ENCODE assay signal across 8 mouse cellular contexts in genomic region chr7:141443828-141444237, GRCm38 (mm10). TPM values are rescaled to one million over a fixed set of nuclear protein-coding genes. Genes with fewer than 3 reads are reported as not detected.
DNase-seq lines count a peak whose midpoint lies in the region; ATAC-seq and TF ChIP-seq lines count a peak whose summit lies in the region.

Pidd1 (minus strand) TSS chr7:141444025.

- H3K27ac ChIP-seq in heart, embryonic 14.5 days (replicated peaks in 1 of 2; ENCODE audit: control insufficient read depth in 1 of 2, insufficient read depth in 1 of 2, low read depth in 2 of 2, low read length in 2 of 2), result peak within 1 kb of the TSS; percentile 46 to 80
- H3K27ac ChIP-seq in stomach, postnatal 0 days (replicated peaks), result peak within 1 kb of the TSS; percentile 61; the same call in 1 of the 2 replicates

- DNase-seq in Muller cell, postnatal 12 days (ENCODE audit: inconsistent ontology term), result peak; percentile 84
- peak; percentile 93 for DNase-seq in embryo, embryonic 11 days
- peak; percentile 77 to 88 for DNase-seq in kidney, postnatal 25 days
- DNase-seq in stomach, postnatal 0 days (ENCODE audit: low spot score), result peak; percentile 88
- no peak for DNase-seq in natural killer cell, adult 2 months (ENCODE audit: low spot score in 2 of 2)

- peaks cover 42% of the 10 kb centered on the region for H3K79me2 ChIP-seq in C2C12 (ENCODE audit: control insufficient read depth, insufficient read depth)

- H3K79me3 ChIP-seq in C2C12 (ENCODE audit: low read depth), result peaks cover 13% of the 10 kb centered on the region

- TF ChIP-seq EP300 in stomach, postnatal 0 days (optimal IDR thresholded peaks at IDR 0.05), result no peak

- H3ac ChIP-seq in C2C12 (ENCODE audit: control insufficient read depth, insufficient read length, low read depth), result peak within 1 kb of the TSS; percentile 78

- peak within 1 kb of the TSS; percentile 96 for H3K4me2 ChIP-seq in heart, embryonic 14.5 days (ENCODE audit: low read length)
- H3K4me2 ChIP-seq in stomach, postnatal 0 days (replicated peaks; ENCODE audit: low read depth), result peak within 1 kb of the TSS; percentile 78

- H3K9ac ChIP-seq in heart, embryonic 14.5 days (ENCODE audit: low read length), result peak within 1 kb of the TSS; percentile 77
- peak within 1 kb of the TSS; percentile 53 for H3K9ac ChIP-seq in stomach, postnatal 0 days (ENCODE audit: low read length)

- no peak for TF ChIP-seq CTCF in C2C12 (IDR thresholded peaks at IDR 0.05; ENCODE audit: control insufficient read depth, insufficient read depth, insufficient read length)
- no peak for TF ChIP-seq CTCF in stomach, postnatal 0 days (IDR thresholded peaks at IDR 0.05; ENCODE audit: low read depth)

- H3K27me3 ChIP-seq in C2C12 (ENCODE audit: control insufficient read depth, insufficient read depth, insufficient read length), result no peaks in the 10 kb centered on the region
- no peaks in the 10 kb centered on the region for H3K27me3 ChIP-seq in heart, embryonic 14.5 days (ENCODE audit: control insufficient read depth, insufficient read depth, low read length)
- no peaks in the 10 kb centered on the region for H3K27me3 ChIP-seq in stomach, postnatal 0 days (ENCODE audit: control insufficient read depth, insufficient read depth, low read length)

- 0 out of 2 replicates have a peak, but pooled peaks have one; percentile 24 for ATAC-seq in heart, embryonic 14.5 days (ENCODE audit: insufficient number of reproducible peaks, insufficient read depth, low FRiP score, low read depth)
- ATAC-seq in megakaryocyte progenitor cell, adult 5-6 weeks (replicated peaks; ENCODE audit: poor library complexity), result peak; percentile 48
- peak; percentile 69 for ATAC-seq in stomach, postnatal 0 days (ENCODE audit: low FRiP score, low TSS enrichment)

- H3K36me3 ChIP-seq in C2C12 (ENCODE audit: control insufficient read depth, insufficient read depth), result peaks cover 31% of the 10 kb centered on the region
- peaks cover 27% of the 10 kb centered on the region for H3K36me3 ChIP-seq in heart, embryonic 14.5 days (ENCODE audit: control insufficient read depth, insufficient read depth, low read length)
- peaks cover 4% of the 10 kb centered on the region; the same call in 1 of the 2 replicates for H3K36me3 ChIP-seq in stomach, postnatal 0 days (ENCODE audit: control insufficient read depth, insufficient read depth, low read length)

- H3K4me1 ChIP-seq in heart, embryonic 14.5 days (ENCODE audit: control insufficient read depth in 2 of 2, insufficient read depth in 2 of 2, low read length in 2 of 2), result peaks cover 25 to 26% of the 10 kb centered on the region in 2 experiments
- H3K4me1 ChIP-seq in stomach, postnatal 0 days (replicated peaks; ENCODE audit: control insufficient read depth, insufficient read depth), result peaks cover 4% of the 10 kb centered on the region; the same call in 1 of the 2 replicates

- peak within 1 kb of the TSS; percentile 49 for H3K4me3 ChIP-seq in C2C12 (ENCODE audit: insufficient read depth, poor library complexity, severe bottlenecking)
- peak within 1 kb of the TSS; percentile 50 to 68 for H3K4me3 ChIP-seq in heart, embryonic 14.5 days (ENCODE audit: control insufficient read depth in 1 of 2, insufficient read depth in 1 of 2, low read depth in 1 of 2, low read length in 2 of 2)
- peak within 1 kb of the TSS; percentile 46 for H3K4me3 ChIP-seq in stomach, postnatal 0 days (ENCODE audit: low read depth, low read length)

- no peaks in the 10 kb centered on the region for H3K9me3 ChIP-seq in heart, embryonic 14.5 days (ENCODE audit: control insufficient read depth, low read length)
- H3K9me3 ChIP-seq in stomach, postnatal 0 days (ENCODE audit: control insufficient read depth, low read length), result no peaks in the 10 kb centered on the region

- WGBS in heart, embryonic 14.5 days, result under 1% methylated on average over 25 of the region's 25 CpGs
- WGBS in stomach, postnatal 0 days, result under 1% methylated on average over 25 of the region's 25 CpGs

TF ChIP-seq in C2C12, 6 proteins besides CTCF, POLR2A, EP300 and RAD21:
- TF ChIP-seq MAX (IDR thresholded peaks at IDR 0.05), result peak; percentile 41
- no peak for TF ChIP-seq MYOG (IDR thresholded peaks at IDR 0.05; ENCODE audit: control insufficient read depth, extremely low read depth, insufficient read length)
- TF ChIP-seq CEBPB (IDR thresholded peaks at IDR 0.05; ENCODE audit: low read depth), result no peak
- TF ChIP-seq MYOD1 (IDR thresholded peaks at IDR 0.05; ENCODE audit: control insufficient read depth, insufficient read length, low read depth), result no peak
- no peak for TF ChIP-seq FOSL1 (IDR thresholded peaks at IDR 0.05; ENCODE audit: insufficient read depth, low read length, poor library complexity, severe bottlenecking)

RNA-seq across cellular contexts. Expression of gene Pidd1, which starts in this region (rescaled TPM):
- 9.5 TPM for polyA plus RNA-seq in C2C12 (2012; fragmentation: generic; extraction: Trizol)
- polyA plus RNA-seq in heart, embryonic 14.5 days (2014; fragmentation: Nextera tagmentation; extraction: Ambion mirVana), result 6.1 and 7.1 TPM in 2 replicates
- 14.2 and 14.4 TPM in 2 replicates for total RNA-seq in megakaryocyte progenitor cell, adult 5-6 weeks (2015)
- 9.7 and 11.2 TPM in 2 replicates for total RNA-seq in megakaryocyte progenitor cell, adult 5-6 weeks (2017)
- 1.8 and 2.0 TPM in 2 replicates for polyA plus RNA-seq in stomach, postnatal 0 days (2015; fragmentation: Nextera tagmentation; extraction: Ambion mirVana)

Comparison
In these comparisons a context has a peak if more than half of its experiments do, and no peak if none do; other contexts are left out.
1. DNase-seq: peak in Muller cell, postnatal 12 days (single experiment), embryo, embryonic 11 days (single experiment), kidney, postnatal 25 days (2 of 2) and stomach, postnatal 0 days (single experiment); none in natural killer cell, adult 2 months (0 of 2).
2. Peak in every context shown above with its lines, with median percentiles within 50 percentile points of each other: H3K4me3 ChIP-seq and ATAC-seq.